Mouse (Mus musculus): ENCODE data around the gene Grm7. TPM values are rescaled to one million over a fixed set of nuclear protein-coding genes. Genes with fewer than 3 reads are reported as not detected.

Grm7 gene
- polyA plus RNA-seq, 1 experiment: 0.62 TPM

DNA sequence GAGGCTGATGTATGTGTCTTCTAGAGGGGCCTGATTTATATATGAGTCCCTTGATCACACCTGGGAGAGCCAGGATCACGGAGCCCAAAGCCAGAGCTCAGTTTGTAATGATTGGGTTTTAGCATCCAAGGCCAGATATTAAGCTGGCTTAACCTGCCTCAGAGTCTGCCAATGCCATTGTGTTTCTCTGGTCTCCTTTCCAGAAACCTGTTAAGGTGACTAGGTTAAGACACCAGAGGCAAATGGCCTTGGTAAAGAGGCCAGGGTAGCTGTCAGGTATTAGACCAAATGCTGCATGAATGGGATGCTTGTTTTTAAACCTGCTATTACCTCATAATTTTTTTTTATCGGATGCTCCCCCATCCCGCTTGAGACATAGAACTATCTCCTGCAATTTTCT is 722.7 kb downstream of the Grm7 start:
- DNase-seq (ENCODE audit: low spot score): no peak

DNA sequence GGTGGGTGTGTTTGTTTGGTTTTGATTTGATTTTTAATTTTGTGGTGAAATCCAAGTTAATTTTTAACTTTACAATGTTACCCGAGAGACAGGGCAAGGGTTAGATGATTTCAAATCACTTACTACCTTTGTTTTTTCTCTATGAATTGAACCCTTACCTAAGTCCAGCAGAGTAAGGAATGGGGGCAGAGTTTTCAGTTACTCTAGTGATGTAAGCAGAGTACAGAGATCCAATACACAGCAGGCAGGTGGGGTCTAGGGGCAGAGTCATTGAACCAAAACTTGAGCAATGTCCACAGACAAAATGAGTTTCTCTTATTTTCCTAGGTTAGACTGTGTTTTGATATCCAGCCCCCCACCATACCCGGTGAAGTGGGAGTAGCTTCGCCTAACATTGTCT is 723.2 kb downstream of the Grm7 start:
- DNase-seq (ENCODE audit: low spot score): no peak

- DNase-seq (ENCODE audit: low spot score): no peak
Observed at GRCm38 (mm10) chr6:111369013-111369412, 723.6 kb downstream of the Grm7 start.

- DNase-seq (ENCODE audit: low spot score): no peak
Observed at GRCm38 (mm10) chr6:111371581-111372349, 726.4 kb downstream of the Grm7 start.

DNA sequence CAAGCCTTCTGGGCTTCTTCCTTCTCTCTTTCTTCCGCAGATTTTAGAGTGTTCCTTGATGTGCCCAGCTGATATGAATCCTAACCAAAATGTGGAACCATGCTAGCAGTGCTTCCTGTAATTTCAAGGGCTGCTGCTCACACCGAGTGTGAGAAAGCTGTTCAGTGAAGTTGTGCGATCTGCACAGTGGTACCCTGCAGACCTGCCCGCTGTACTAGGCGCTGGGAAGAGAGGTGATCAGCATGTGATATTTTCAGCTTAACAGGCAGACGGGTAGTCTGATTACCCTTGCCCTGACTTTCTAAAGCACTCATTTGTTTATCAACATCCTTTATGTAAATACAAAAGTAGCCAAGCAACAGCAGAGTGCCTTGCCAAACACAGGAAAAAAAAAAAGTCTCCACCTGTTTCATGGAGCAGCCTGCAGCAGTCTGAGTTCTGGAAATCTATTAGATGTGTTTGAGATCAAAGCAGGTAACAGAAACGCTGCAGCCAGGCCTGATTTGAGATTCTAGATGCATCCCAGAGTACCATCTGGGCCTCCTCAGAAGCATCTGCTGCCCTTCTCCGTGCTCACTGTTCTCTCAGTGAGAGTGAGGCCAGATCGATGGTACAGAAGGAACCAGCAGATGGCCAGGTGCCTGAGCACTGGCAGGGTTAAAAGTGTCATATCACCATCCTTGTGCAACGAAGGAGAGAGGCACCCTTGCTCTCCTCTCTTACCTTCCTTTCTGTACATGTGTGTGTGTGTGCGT is 727.4 kb downstream of the Grm7 start:
- no peak for DNase-seq (ENCODE audit: low spot score)

GRCm38 (mm10) chr6:111380710-111381109 is 735.3 kb downstream of the Grm7 start:
- DNase-seq (ENCODE audit: low spot score): no peak

- no peak for DNase-seq (ENCODE audit: low spot score)
Observed at GRCm38 (mm10) chr6:111408750-111409149, 763.4 kb downstream of the Grm7 start.

DNA sequence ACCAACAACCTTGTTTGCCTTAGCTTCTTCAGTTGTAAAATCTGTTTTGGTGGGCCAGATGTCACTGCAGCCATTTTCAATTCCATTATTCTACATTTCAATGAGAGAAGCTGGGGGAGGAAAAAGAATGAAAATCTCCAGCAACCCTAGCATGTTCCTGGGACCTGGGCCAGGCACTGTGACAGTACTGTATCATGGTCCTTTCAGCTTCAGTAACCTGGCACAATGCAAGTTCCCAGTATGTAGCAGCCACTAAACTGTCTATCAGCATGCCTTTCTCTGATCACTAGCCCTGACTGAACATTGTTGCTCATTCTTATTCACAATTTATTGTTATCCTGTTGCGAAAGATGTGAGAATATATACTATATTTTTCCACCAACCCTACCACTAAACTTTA is 779.4 kb downstream of the Grm7 start:
- no peak for DNase-seq (ENCODE audit: low spot score)

DNA sequence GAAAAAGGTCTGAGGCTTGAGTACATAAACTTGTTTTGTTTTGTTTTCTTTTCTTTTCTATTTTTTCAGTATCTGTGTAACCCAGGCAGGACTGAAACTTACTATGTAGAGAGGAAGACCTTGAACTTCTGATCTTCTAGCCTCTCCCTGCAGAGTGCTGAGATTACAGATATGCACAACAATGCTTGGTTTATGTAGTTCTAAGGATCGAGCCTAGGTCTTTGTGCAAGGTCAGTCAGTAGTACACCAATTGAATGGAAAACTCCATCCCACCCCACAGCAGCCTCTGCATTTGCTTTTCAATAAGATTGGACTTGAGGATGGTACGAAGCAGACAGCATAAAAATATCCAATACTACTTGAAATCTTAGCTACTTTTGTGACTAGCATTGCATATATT is 800.8 kb downstream of the Grm7 start:
- no peak for DNase-seq (ENCODE audit: low spot score)

GRCm38 (mm10) chr6:111447851-111448250 is 802.5 kb downstream of the Grm7 start:
- DNase-seq (ENCODE audit: low spot score): no peak

- DNase-seq (ENCODE audit: low spot score): no peak
Observed at GRCm38 (mm10) chr6:111449054-111449783, 803.8 kb downstream of the Grm7 start.

DNA sequence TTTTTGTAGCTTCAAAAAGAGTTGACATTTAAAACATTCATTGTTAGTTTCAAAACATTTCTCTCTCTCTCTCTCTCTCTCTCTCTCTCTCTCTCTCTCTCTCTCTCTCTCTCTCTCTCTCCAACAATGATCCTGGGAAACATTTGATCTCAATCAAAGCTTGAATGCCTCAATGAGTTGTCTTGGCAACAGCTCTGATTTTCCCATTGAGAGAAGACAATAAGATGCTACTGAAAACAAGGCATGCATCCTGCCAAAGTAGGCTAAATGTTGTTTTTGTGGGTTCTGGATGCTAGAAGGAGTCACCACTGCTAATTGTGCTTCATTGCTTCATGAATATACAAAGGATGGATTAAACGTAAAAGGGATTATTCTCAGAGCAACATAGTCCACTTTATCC is 836.5 kb downstream of the Grm7 start:
- DNase-seq (ENCODE audit: low spot score): no peak

DNA sequence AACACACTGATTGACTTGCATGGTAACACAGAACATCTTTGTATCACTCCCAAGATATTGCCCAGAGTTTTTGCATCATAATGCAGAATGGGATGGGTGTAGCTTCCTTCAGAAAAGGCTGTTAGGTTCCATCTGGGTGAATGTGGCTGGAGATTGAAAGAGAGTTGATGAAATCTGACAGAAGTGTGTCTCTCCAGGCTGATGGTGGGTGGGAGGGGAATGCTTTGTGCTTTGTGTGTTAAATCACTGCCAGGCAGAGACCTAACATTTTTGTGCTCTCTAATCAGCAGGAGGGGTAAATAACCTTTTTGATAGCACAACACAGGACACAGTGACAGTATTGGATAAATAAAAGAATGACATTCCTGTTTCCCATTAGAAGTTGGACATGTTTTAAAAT is 840.7 kb downstream of the Grm7 start:
- no peak for DNase-seq (ENCODE audit: low spot score)

DNA sequence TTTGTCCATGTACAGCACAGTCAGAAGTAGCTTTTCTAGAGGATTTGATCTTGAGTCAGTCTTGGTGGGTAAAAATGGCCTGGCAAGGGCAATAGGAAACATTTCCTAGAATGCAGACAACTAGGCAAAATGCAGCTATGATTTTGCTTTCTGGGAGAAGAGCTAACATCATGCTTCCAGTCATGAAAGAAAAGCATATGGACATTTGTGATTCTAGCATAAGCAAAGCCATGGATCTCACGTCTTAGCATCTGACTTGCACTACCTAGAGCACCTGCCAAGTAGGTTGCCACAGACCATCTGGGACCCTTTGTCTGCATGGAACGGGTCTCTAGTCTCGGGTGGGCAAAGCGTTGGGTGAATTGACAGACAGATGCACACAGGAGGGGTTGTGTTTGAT is 842.2 kb downstream of the Grm7 start:
- DNase-seq (ENCODE audit: low spot score): no peak

- DNase-seq (ENCODE audit: low spot score): no peak
Observed at GRCm38 (mm10) chr6:111492166-111492565, 846.8 kb downstream of the Grm7 start.

DNA sequence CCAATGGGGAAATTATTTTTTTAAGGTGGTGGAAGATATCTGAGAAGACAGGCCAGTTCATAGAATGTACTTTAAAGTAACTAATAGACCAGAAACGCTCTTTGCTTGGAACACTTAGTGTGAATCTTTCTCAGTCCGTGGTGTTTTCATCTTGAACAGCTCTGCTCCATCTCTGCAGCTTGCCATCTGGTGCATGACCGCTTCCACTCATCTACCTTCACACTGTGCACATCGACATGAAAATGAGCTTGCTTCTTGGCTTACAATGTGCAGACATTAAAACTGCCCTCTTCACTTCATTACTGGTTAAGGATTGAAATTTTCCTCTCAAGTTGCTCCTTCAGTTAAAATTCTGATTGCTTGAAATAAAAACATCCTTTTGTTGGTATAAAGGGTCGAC is 854.2 kb downstream of the Grm7 start:
- no peak for DNase-seq (ENCODE audit: low spot score)

GRCm38 (mm10) chr6:111510768-111511459 is 865.5 kb downstream of the Grm7 start:
- DNase-seq (ENCODE audit: low spot score): no peak

DNA sequence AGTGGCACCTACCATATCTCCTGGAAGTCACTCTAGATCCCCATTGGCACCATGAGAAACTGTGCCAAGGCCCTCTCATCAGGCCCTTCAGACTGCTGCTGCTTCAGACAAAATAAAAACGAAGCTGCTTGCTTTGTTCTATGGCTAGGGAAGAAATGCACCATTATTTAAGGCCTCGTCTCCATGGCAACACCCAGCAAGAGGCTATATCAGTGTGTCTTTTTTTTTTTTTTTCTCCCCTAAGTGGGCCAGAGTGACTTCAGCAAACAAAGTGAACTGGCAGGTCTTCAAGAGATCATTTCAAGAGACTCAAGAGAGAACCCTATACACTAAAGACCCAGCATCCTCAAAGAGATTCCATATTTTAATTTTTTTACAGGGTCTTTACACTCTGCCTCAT is 867.0 kb downstream of the Grm7 start:
- no peak for DNase-seq (ENCODE audit: low spot score)

- DNase-seq (ENCODE audit: low spot score): no peak
Observed at GRCm38 (mm10) chr6:111521229-111521628, 875.8 kb downstream of the Grm7 start.

- no peak for DNase-seq (ENCODE audit: low spot score)
Observed at GRCm38 (mm10) chr6:111522122-111522521, 876.7 kb downstream of the Grm7 start.

DNA sequence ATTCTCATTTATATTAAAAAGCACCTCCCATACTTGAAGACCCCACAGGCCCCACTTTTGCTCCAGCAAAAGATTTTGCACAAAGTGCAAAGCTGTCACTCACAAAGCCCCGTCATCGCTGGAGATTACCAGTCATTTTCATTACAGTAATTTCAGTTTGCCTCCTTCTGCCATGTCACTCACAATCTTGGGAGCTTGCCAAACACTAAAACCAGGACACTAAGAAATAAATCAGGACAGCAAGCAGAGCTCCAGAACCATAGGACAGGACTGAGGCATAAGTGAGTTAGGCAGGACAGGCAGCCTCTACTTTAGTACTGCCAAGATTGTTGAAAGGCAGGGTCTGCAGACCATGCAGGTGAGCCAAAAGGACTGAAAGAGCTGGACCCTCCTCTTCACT is 884.6 kb downstream of the Grm7 start:
- no peak for DNase-seq (ENCODE audit: low spot score)

DNA sequence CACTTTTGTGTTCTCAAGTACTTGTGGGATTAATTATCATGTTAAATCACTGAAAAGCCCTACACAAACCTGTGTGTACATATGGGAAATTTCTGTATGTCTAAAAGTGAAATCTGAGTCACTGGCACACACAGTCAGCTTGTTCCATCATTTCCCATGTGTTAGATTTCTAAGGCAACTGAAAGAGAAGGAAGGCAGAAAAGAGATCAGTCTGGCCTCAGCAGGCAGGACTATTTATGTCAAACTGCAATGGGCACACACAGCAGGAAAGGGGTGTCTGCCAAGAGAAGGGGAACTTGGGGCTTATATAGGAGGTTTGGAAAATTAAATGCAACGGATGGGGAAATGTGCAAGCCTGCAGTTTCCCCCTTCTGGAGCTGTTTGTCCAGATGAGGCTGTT is 913.2 kb downstream of the Grm7 start:
- DNase-seq (ENCODE audit: low spot score): no peak
